Mouse (Mus musculus): ENCODE measurements around the gene Cracr2a. TPM values are rescaled to one million over a fixed set of nuclear protein-coding genes. Genes with fewer than 3 reads are reported as not detected.

Gene Cracr2a
- polyA plus RNA-seq, 1 experiment from 2014 or later: 1.1 TPM

GRCm38 (mm10) chr6:127582391-127583176 lies 21.4 kb downstream of the Cracr2a start:
- H3K9me3 ChIP-seq (ENCODE audit: control insufficient read depth): no peaks in the 10 kb centered on the region
- no peak overlapping the region for H3K9ac ChIP-seq (ENCODE audit: low read depth, low read length)
- no peaks in the 10 kb centered on the region for H3K4me1 ChIP-seq (replicated peaks; ENCODE audit: control insufficient read depth, insufficient read depth, low read length)
- no peak for ATAC-seq
- peak overlapping the region; percentile 56 for H3K4me2 ChIP-seq (replicated peaks; ENCODE audit: low read depth)
- WGBS: 11% methylated on average over 15 of the region's 15 CpGs
- peak; percentile 90 for TF ChIP-seq CTCF (IDR thresholded peaks at IDR 0.05; ENCODE audit: low read depth)
- no peaks in the 10 kb centered on the region for H3K27me3 ChIP-seq (replicated peaks; ENCODE audit: control insufficient read depth, insufficient read depth, low read length)
- H3K4me3 ChIP-seq (ENCODE audit: low read depth, low read length): peak overlapping the region; percentile 13; the same call in 1 of the 2 replicates
- H3K36me3 ChIP-seq (ENCODE audit: control insufficient read depth, insufficient read depth): no peaks in the 10 kb centered on the region
- H3K27ac ChIP-seq (ENCODE audit: low read depth, low read length): no peak overlapping the region

GRCm38 (mm10) chr6:127591467-127591866 lies 30.3 kb downstream of the Cracr2a start:
- no peak for TF ChIP-seq CTCF (IDR thresholded peaks at IDR 0.05; ENCODE audit: low read depth)
- Histone ChIP-seq H3K36me3 (ENCODE audit: control insufficient read depth, insufficient read depth) (no peaks in the 10 kb centered on the region), H3K27ac (ENCODE audit: low read depth, low read length) (no peak overlapping the region), H3K4me2 (replicated peaks; ENCODE audit: low read depth) (no peak overlapping the region), H3K9me3 (ENCODE audit: control insufficient read depth) (no peaks in the 10 kb centered on the region), H3K27me3 (replicated peaks; ENCODE audit: control insufficient read depth, insufficient read depth, low read length) (no peaks in the 10 kb centered on the region), H3K4me1 (replicated peaks; ENCODE audit: control insufficient read depth, insufficient read depth, low read length) (no peaks in the 10 kb centered on the region), H3K9ac (ENCODE audit: low read depth, low read length) (no peak overlapping the region), H3K4me3 (ENCODE audit: low read depth, low read length) (no peak overlapping the region)
- peak; percentile 47; the same call in 1 of the 2 replicates for ATAC-seq
- 36% methylated on average over 3 of the region's 3 CpGs for WGBS

- Histone ChIP-seq H3K4me2 (replicated peaks; ENCODE audit: low read depth) (no peak overlapping the region), H3K36me3 (ENCODE audit: control insufficient read depth, insufficient read depth) (no peaks in the 10 kb centered on the region), H3K9ac (ENCODE audit: low read depth, low read length) (no peak overlapping the region), H3K4me1 (replicated peaks; ENCODE audit: control insufficient read depth, insufficient read depth, low read length) (no peaks in the 10 kb centered on the region), H3K9me3 (ENCODE audit: control insufficient read depth) (no peaks in the 10 kb centered on the region), H3K4me3 (ENCODE audit: low read depth, low read length) (no peak overlapping the region), H3K27me3 (replicated peaks; ENCODE audit: control insufficient read depth, insufficient read depth, low read length) (no peaks in the 10 kb centered on the region), H3K27ac (ENCODE audit: low read depth, low read length) (no peak overlapping the region)
- WGBS: 67% methylated on average over 4 of the region's 4 CpGs
- TF ChIP-seq CTCF (IDR thresholded peaks at IDR 0.05; ENCODE audit: low read depth): no peak
- no peak for ATAC-seq
Observed at GRCm38 (mm10) chr6:127593487-127593886, 32.3 kb downstream of the Cracr2a start.

GRCm38 (mm10) chr6:127599280-127599679 lies 38.1 kb downstream of the Cracr2a start:
- Histone ChIP-seq H3K36me3 (ENCODE audit: control insufficient read depth, insufficient read depth) (no peaks in the 10 kb centered on the region), H3K4me3 (ENCODE audit: low read depth, low read length) (no peak overlapping the region), H3K27me3 (replicated peaks; ENCODE audit: control insufficient read depth, insufficient read depth, low read length) (no peaks in the 10 kb centered on the region), H3K4me1 (replicated peaks; ENCODE audit: control insufficient read depth, insufficient read depth, low read length) (no peaks in the 10 kb centered on the region), H3K9ac (ENCODE audit: low read depth, low read length) (no peak overlapping the region), H3K4me2 (replicated peaks; ENCODE audit: low read depth) (no peak overlapping the region), H3K9me3 (ENCODE audit: control insufficient read depth) (no peaks in the 10 kb centered on the region), H3K27ac (ENCODE audit: low read depth, low read length) (no peak overlapping the region)
- WGBS: 69% methylated on average over 6 of the region's 6 CpGs
- no peak for ATAC-seq
- no peak for TF ChIP-seq CTCF (IDR thresholded peaks at IDR 0.05; ENCODE audit: low read depth)

GRCm38 (mm10) chr6:127605067-127606025 lies 44.2 kb downstream of the Cracr2a start:
- 62% methylated on average over 15 of the region's 15 CpGs for whole genome bisulfite sequencing
- Histone ChIP-seq H3K36me3 (ENCODE audit: control insufficient read depth, insufficient read depth) (peaks cover 3% of the 10 kb centered on the region), H3K9ac (ENCODE audit: low read depth, low read length) (no peak overlapping the region), H3K4me3 (ENCODE audit: low read depth, low read length) (no peak overlapping the region), H3K27ac (ENCODE audit: low read depth, low read length) (no peak overlapping the region), H3K4me2 (replicated peaks; ENCODE audit: low read depth) (no peak overlapping the region), H3K4me1 (replicated peaks; ENCODE audit: control insufficient read depth, insufficient read depth, low read length) (no peaks in the 10 kb centered on the region), H3K9me3 (ENCODE audit: control insufficient read depth) (no peaks in the 10 kb centered on the region), H3K27me3 (replicated peaks; ENCODE audit: control insufficient read depth, insufficient read depth, low read length) (no peaks in the 10 kb centered on the region)
- ATAC-seq: peak; percentile 33; the same call in 1 of the 2 replicates
- no peak for TF ChIP-seq CTCF (IDR thresholded peaks at IDR 0.05; ENCODE audit: low read depth)

- ATAC-seq: no peak
- Histone ChIP-seq H3K4me1 (replicated peaks; ENCODE audit: control insufficient read depth, insufficient read depth, low read length) (no peaks in the 10 kb centered on the region), H3K4me3 (ENCODE audit: low read depth, low read length) (no peak overlapping the region), H3K27ac (ENCODE audit: low read depth, low read length) (no peak overlapping the region), H3K27me3 (replicated peaks; ENCODE audit: control insufficient read depth, insufficient read depth, low read length) (no peaks in the 10 kb centered on the region), H3K4me2 (replicated peaks; ENCODE audit: low read depth) (no peak overlapping the region), H3K36me3 (ENCODE audit: control insufficient read depth, insufficient read depth) (peaks cover 3% of the 10 kb centered on the region), H3K9ac (ENCODE audit: low read depth, low read length) (no peak overlapping the region), H3K9me3 (ENCODE audit: control insufficient read depth) (no peaks in the 10 kb centered on the region)
- TF ChIP-seq CTCF (IDR thresholded peaks at IDR 0.05; ENCODE audit: low read depth): no peak
Observed at GRCm38 (mm10) chr6:127609673-127610072, 48.5 kb downstream of the Cracr2a start.
